Mouse (Mus musculus) naive thymus-derived CD4-positive, alpha-beta T cell, adult 2 months (primary cell): ENCODE data around the gene Rtp2.
"Not testable (repeated sequence)": the region's sequence is repeated elsewhere in the genome, so short reads cannot be mapped to it uniquely, and the experiment has no call there.

Experiments
- DNase-seq: peaks from one replicate; pipeline ENCODE4 v3.0.0-alpha.2; 2011; ENCODE audit warnings: low read depth

The Rtp2 gene

DNA sequence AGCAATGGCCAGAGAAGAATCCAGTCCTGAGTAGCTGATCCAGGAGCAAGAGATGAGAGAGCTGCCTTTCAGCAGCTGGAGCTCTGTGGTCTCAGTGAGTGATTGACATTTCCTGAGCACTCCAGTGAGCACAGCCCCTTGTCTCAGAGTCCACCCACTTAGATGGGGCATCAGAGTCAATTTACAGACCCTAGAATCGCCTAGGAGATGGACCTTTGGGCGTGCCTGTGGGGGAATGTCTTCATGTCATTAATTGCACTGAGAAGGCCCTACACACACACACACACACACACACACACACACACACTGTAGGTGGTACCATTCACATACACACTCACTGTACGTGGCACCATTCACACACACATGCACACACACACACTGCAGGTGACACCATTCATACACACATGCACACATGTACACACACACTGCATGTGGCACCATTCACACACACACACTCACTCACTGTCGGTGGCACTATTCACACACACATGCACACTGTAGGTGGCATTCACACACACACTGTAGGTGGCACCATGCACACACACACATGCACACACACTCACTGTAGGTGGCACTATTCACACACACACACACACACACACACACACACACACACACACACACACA lies 20.0 kb upstream of the Rtp2 start:
- no peak for DNase-seq

DNA sequence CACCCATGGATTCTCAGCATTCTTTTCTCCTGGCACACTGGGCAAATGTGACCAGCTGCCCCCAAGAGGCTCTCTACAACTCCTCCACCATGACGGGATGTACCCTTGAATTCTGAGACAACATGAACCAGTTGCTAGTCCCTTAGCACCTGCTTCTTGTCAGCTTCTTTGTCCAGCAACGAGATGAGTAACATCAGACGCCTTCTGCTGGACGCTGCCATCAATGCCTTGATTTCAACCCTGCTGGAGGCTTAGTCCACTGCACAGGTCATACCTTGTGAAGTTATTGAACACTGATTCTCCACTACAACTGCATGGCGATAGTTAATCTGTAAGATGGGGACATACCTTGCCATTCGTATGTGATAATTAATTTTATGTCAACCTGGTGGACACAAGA lies 15.5 kb upstream of the Rtp2 start:
- no peak for DNase-seq

DNA sequence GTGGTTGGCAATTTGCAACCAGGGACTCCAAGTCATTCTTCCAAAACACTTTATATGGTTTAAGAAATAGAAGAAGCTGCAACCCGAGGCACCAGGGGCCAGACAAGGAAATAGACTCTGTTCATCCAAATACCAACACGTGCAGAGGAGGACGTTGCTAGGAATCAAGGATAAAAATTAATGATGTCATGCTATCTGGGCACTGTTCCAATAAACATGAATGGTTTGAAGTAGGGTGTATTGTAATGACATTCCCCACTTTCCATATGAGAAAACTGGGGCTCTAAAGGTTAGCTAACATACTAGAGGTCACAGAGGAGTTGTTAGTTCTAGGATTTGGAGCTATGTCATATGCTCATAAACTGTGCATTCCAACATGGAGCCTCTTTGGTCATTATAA lies 12.6 kb upstream of the Rtp2 start:
- no peak for DNase-seq

DNA sequence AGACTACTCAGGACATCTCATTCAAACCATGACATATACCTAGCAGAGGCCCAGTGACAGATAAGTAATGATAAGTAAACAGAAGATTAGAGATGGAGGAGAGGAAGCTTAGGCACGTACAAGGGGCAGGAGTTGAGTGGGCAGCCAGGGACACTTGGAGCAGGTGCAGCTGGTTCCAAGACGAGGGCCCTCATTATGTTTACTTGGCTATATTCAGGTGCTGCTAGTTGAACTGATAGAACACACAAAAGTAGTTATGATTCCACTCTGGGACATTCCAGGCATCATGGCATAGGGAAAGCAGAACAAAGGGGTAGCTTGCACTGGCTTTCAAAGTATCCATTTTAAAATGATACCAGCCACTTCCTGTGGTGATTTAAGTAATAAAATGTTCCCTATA lies 2.2 kb upstream of the Rtp2 start:
- no peak for DNase-seq

DNA sequence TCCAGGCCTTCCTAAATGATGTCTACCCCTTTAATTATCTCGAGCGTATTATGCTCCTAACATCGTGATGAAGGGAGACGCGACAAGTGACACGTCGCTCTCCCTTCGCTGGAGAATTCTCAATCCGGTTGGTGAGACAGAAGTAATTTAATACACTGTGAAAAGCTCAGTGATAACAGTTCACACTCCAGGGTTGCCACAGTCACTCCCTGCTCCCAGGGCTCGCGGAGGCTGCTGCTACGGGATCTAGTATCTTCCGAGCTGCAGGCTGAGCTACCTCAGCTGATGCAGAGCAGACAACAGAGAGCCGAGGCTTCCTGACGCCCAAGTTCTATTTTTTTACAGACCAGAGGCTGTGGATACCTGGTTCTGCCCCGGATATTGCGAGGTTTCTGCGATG lies 919 bp downstream of the Rtp2 start:
- DNase-seq, result no peak

DNA sequence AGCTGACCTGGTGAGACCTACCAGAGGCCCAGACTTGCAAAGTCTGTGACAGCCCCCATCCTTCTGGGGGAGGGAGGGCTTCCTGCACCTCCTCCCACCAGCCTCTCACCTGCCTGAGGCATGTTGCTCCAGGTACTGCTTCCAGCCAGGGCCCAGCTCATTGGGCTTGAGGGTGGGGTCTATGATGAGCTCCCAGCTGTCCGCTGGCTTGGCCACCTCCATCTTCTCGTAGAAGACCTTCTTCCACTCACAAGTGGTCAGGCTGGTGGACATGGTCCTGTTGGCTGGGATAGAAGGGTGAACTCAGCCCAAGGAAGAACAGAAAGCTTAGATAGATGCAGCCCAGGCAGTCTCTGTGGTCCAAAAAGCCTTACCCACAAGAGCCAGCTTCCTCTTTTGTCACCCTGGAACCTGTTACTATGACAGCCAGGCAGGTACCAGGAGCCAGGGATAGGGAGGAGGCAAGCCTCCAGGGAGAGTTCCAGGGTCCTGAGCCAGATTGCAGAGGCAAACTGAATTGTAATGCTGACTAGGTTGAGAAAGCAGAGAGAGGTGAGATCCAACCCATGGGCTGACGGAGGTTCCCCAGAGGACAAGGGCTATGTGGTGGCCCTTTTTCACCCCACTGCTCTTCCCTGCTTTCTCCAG lies 1.6 kb downstream of the Rtp2 start:
- no peak for DNase-seq

DNA sequence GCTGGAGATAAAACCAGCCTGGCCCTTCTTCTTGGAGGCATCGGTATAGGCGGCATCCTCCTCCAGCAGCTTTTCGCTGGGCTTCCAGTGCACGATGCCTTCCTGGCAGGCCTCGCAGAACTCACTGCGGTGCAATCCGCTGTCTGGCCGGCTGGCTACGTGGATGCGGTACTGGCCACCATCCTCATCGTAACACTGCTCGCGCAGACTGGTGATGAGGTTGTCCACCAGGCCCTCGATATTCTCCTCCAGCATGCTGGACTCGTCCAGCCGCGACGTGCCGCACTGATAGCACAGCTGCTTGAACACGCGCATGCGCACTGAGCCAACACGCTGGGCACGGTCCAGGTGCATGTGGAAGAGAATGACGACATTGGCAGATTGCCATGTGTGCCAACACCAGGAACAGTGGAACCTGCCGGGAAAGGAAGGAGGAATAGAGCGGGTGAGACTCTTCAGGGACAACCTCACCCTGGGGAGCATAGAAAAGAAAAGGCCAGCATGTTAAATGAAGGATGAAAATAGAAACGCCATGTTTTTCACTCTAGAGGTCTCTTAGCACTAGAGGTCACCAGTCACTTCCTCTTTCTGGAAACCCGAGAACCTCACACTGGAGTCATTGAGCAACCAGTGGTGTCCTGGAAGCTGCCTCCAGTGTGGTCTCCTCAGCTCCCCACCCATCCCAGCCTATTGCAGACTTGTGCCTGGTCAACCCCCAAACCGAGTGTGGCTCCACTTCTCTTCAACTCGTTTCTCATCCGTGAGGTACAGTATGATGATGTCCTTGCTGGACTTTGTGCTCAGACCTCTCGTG lies 4.7 kb downstream of the Rtp2 start:
- no peak for DNase-seq

DNA sequence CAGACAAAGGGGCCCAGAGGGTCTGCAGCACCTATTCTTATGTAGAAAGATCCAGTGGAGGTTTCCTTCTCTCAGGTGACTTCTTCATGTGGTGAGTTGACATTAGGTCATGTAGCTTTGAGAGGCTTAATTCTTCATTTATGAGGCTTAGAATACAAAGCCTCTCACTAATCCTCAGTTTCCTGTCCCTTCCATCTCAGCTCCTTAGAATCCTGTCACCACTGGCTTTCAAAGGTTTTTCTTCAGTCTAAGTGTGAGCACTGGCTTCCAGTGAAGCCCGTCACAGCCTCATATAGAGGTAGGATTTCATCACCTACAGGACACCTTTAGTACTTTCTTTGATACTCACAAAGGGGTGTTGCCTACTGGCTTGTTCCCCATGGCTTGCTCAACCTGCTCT lies 9.3 kb downstream of the Rtp2 start:
- DNase-seq, result no peak

DNA sequence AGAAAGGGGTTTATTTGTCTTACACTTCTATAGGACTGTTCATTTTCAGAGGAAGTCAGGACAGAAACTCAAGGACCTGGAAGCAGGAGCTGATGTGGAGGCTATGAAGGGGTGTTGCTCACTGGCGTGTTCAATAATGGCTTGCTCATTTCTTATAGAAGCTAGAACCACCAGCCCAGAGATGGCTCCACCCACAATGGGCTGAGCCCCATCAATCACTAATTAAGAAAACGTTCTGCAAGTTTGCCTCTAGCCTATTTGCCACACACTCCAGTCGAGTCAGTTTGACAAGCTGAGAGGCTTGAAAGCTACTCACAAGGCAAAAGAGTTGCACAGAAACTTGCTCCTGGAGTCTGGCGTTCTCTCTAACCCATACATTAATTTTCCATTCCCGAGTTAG lies 10.5 kb downstream of the Rtp2 start:
- no peak for DNase-seq

DNA sequence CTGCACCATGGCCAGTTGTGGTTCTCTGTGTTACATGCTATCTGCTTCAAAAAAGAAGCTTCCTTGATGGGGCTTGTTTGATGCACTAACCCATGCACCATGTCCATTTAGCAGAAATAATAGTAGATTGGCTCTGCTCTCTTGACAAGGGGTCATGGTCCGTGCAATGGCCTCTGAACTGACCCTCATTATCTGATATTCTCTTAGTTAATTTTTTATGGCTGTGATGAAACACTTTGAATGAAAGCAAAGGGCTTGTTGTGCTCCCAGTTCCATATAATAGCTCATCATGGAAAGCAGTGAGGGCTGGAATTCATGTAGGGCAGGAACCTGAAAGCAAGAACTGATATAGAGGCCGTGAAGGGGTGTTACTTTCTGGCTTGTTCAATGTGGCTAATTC lies 12.8 kb downstream of the Rtp2 start:
- DNase-seq, result no peak

DNA sequence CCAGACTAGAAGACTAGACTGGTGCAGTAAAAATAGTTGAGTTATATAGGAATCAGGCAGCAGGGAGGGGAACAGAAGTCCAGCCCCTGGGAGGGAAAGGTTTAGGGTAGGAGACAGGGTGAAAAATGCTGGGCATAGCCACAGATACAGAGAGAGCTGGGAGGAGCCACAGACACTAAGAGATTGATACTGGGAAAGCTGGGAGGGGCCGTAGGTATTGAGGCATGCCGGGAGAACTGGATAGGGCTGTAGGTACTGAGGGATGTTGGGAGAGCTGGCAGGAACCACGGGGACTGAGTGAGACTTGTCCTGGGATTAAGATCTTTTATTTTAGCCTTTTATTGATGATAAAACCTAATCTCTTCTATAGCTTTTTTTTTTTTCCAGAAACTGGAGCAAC lies 18.8 kb downstream of the Rtp2 start:
- no peak for DNase-seq

DNA sequence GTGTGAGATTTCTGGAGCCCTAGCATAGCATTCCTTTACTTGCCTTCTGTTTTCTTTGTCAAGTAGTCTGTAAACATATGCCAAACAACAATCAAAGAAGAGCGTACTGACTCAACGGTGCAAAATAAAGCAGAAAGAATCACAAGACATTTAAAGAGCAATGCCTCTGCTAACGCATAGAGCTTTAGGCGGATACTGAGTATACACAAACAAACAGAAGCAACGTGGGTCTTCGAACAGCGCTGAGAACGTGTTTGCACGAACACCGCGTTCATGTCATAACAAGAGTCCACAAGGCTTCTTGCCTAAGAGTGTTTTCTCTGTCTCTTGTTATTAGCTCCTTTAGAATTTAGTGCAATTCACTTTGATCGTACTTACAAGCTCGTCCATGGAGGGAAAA lies 19.5 kb downstream of the Rtp2 start:
- DNase-seq, result no peak

DNA sequence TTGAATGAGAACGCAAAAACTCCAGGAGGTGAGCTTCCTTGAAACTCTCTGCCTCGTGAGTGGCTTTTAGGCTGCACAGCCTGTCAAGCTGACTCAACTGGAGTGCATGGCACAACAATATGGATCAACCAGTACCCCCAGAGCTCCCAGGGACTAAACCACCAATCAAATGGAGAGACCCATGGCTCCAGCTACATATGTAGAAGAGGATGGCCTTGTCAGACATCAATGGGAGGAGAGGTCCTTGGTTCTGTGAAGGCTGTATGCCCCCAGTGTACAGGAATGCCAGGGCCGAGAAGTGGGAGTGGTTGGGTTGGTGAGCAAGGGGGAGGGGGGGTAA lies 23.2 kb downstream of the Rtp2 start:
- not testable (repeated sequence) for DNase-seq

DNA sequence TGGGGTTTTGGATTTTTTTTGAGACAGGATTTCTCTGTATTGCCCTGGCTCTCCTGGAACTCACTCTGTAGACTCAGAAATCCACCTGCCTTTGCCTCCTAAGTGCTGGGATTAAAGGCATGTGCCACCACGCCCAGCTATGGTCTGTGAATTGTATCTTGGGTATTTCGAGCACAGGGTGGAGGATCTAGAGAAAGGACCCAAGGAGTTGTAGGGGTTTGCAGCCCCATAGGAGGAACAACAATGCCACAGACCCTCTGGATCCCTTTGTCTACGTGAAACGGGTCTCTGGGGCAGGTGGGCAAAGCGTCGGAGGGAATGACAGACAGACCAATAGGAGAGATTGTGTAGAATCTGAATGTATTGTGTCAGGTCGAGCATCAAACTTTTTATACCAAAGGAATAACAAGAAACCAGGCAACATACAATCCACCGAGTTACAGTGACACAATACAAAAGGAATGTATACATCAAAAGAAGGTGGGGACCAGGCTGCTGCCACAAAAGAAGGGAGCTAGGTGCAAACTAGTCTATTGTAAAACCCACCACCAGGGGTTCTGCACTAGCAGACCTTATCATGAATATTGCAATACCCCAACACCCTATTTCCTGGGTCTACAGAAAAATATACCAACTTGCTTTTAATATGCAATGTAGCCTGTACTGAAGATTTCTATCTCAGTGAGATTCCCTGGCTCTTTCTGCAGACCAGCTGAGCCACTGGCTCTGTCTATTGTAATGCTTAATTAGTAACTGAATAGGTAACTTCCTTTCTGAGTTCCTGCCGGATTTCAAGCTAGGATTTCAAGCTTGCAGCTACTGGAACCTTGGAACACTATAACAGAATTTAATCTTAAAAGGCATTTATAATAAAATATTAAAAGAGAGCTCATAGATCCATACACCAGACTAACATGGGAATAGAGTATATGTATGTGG lies 23.8 kb downstream of the Rtp2 start:
- DNase-seq, result not testable (repeated sequence)

DNA sequence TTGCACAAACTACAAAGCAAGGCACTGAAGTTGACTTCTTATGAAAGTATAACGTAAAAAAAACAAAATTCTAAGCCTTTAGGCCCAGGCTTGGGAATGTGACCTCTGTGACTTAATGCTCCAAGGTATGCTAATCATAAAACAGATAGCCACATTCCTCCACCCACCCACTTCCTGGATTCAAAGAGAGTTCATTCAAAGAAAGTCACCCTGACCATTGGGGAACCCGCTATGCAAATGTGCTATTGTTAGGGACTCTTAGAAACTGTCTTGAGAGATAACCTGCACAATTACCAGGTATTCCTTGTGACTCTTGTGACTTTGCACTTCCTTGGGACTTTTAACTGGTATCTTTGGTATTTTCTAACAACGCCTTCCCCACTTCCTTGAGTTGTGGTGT lies 25.6 kb downstream of the Rtp2 start:
- not testable (repeated sequence) for DNase-seq

DNA sequence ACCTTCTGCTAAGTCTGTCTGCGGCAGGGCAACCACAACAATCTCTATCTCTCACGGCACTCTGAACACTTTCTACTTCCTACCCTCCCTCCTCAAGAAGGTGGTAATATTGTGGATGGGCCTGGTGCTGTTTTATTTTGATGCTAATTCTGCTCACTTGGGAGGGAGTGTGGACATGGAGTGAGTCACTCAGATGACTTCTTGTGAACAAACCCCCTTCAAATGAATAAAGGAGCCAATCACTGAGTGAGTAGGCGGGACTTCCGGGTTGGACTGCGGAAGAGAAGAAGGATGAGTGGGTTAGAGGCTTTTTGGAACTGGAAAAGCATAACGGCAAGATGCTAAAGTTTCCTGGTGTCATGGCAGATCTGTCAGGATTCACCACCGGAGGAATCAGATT lies 30.8 kb downstream of the Rtp2 start:
- no peak for DNase-seq

DNA sequence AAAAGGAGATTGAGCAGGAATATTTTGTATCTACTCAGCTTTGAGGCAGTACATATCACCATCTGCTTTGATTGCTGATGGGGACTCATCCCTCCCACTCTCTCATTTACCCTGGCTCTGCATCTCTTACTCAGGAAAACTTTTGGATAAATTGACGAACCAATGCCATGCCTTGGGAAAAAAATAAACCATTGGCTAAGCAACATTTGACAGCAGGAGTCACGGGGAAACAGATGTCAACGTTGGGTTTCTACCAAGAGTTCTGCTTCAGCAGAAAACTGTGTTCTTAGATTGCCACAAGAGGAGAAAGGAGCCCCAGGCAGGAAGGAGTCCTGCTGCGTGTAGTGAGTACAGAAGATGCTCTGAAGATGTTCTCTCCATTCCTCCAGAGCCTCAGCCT lies 32.1 kb downstream of the Rtp2 start:
- no peak for DNase-seq

DNA sequence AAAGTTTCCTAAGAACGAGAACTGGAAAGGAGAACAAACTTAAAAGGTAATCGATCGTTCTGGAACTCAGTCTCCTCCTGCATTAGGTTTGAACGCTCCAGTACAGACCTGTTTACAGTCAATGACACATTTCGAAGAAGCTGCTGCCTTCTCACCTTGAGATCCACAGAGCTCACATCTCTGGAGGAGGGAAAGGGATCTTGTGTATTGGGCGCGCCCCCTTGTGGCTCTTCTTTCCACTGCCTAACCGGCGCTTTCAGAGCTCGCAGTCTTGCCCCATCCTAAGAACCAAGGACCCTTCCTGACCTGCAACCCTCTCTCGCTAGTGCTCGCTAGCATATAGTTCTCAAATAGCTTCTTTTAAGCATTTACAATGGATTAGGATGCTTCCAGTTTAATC lies 33.4 kb downstream of the Rtp2 start:
- DNase-seq, result peak; percentile 79

DNA sequence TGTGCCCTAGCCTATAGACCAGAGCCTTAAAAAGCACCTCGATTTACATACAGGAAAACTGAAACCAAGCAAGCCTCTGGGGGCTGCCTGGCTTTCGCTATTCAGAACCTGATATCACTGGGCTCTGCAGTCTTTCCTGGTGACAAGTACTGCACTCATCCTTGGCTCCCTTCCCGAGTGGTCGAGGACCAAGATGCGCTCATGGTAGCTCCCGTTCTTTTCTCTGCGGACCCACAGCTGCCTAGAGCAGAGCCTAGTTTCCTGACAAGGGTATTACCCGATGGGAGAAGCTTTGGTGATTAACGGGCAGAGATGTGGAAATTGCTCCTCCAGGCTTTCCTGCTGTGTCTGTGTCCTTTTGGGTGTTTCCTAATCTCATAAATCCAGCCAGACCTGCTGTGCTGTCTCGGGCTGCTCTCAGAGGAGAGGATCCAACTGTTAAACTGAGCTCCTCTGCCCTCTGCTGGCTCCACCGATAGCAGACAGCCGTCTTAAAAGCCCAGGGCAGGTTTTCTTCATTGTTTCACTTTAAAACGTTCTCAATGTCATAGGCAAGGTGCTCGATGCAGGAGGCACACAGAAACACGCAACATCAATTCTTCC lies 34.1 kb downstream of the Rtp2 start:
- DNase-seq, result peak; percentile 71

DNA sequence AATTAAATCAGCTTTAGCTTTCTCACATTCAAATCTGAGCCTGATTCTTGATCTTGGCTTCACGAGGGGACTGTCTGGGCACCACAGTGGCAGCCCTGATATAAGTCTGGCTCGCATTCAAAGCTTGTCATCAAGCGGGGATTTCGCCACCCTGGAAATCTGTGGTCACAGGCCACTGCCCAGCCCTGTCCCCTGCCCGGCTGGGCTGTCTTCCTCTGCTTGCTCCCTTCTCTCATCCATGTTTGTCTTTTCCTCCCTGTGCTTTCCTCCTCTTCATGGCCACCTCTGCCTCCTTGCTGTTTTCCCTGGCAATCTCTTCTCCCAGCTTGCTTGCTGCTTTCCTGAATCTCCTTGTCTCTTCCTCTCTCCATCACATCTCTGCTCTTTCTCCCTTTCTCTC lies 34.7 kb downstream of the Rtp2 start:
- DNase-seq, result no peak

DNA sequence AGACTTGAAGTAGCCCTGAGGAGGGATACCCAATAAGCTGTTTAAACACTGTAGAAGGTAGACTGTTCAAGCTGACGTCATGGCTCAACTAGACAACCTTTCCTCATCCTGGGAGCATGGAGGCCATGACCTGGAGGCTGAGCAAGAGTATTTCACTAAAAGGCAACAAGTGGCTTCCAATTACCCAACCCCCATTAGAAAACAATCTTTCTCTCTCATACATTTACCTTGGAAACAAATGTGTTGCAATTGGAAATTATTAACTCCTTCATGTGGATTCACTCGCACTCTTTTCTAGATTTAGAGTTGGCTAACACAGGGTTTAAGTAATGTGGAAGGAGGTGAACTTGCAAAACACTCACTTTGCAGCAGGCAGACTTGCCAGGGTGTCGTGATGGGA lies 37.1 kb downstream of the Rtp2 start:
- DNase-seq, result no peak

DNA sequence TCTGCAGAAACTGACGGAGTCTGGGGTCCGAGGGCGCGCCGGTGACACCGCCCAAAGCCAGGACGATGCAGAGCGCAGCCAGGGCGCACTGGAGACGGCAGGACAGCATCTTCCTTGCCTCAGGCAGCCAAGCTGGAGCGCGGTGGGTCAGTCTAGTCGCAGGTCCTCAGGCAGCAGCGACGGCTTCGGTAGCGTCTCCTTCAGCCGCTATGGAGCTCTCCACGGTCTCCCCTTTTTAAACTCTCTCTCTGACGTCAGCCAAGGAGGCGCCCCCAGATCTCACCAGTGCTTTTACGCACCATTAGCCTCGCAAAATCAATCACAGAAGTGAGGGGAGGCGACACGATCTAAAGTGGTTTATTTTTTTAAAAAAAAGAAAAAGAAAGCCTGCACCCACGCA lies 41.6 kb downstream of the Rtp2 start, which contains the start of gene Sst:
Gene Sst (minus strand): TSS at position 323 of the 400 bp plus-strand sequence.
- no peak for DNase-seq
